Mouse (Mus musculus) layer of hippocampus, postnatal 14 days (tissue): ENCODE data around the gene Lhx6. TPM values are rescaled to one million over a fixed set of nuclear protein-coding genes. Genes with fewer than 3 reads are reported as not detected.
"Not testable (repeated sequence)": the region's sequence is repeated elsewhere in the genome, so short reads cannot be mapped to it uniquely, and the experiment has no call there.

Experiments
- DNase-seq, 2 experiments: peaks; one replicate each; pipeline ENCODE4 v3.0.0; 2021 to 2022; ENCODE audit warnings: low spot score in 2 of 2, mixed read lengths in 1 of 2
- long read RNA-seq, 2 experiments: library from polyadenylated mRNA; stranded (forward); transcript quantifications; one replicate each; pipeline ENCODE4 v2.0.0; 2021
- total RNA-seq, 2 experiments: library from RNA; stranded (reverse); gene quantifications; 2 replicates each; pipeline ENCODE4 v1.2.3; 2021

Lhx6 gene
- total RNA-seq, result 10 to 100 TPM; 17.5 to 19.7 TPM
- long read RNA-seq, experiment 1, partial matches to known transcripts, result 8 of 15 reads
- long read RNA-seq, experiment 1, other reads (novel, unspliced or antisense), result 4 of 15 reads
- long read RNA-seq, experiment 2, partial matches to known transcripts, result 12 of 36 reads
- long read RNA-seq, experiment 2, other reads (novel, unspliced or antisense), result 19 of 36 reads

DNA sequence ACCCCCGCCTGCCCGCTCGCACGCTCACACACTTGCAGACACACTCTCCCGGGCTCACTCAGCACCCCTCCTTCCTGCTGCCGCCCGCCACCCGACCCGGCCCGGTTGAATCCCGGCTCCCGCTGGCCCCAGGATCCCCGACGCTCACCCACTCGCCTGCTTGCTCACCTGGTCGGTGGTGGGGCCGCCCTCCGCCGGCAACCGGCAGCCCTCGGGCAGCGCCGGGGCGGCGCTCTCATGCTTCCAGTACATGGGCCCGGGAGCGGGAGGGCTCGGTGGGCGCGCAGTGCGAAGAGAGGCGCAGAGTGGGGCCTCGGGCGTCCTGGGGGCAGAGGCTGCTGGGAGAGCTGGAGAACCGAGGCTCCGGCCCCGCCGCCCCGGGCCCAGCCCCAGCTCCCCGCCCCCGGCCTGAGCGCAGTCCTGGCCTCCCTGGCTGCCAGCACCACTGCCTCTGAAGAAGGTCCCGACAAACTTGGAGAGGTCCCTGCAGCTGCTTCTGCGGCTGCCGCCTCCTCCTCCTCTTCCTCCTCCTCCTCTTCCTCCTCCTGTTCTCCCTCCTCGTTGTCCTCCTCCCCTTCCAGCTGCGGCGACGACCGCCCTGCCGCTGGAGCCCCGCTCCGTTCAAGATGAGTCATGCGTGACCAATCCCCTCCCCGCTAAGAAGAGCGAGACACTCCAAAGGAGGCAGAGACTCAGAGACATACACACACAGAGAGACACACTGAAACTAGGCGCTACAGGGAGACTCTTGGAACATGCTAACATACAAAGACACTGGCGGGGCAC lies at the start of gene Lhx6:
Lhx6 (minus strand) TSS at position 453 of the 786 bp plus-strand sequence.
- no peak for DNase-seq

DNA sequence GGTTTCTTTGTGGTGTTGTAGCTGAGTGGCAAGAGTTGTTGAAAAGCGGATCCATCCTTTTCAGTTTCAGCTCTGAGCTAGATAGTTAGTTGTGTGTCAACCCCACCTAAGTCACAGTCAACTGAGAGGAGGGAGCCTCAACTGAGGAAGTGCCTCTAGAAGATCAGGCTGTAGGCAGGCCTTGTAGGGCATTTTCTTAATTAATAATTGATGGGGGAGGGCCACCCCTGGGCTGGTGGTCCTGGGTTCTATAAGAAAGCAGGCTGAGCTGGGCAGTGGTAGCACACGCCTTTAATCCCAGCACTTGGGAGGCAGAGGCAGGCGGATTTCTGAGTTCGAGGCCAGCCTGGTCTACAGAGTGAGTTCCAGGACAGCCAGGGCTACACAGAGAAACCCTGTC lies 47.2 kb upstream of the Lhx6 start:
- DNase-seq, result not testable (repeated sequence)

DNA sequence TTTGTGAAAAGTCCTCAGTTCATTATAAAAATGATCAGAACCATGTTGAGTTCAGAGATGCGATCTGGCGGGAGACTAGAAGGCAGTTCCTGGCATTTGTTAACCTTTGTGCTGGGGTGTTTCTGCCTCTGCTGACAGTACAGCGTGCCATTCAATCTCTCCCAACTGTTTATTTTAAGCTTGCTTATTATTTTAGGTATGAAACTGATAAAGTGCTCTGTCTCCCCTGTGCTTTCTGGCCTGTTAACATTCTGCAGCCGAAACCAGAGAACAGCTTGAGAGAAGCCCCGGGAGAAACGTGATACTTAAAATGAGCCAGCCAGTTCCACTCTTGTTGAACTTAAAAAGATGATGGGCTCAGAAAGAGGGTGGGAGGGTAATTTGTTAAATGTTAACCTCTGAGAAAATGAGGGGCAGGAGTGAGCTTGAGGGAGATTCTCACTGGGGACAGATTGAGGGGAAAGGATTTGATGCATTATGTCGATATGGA lies 43.7 kb upstream of the Lhx6 start:
- no peak for DNase-seq

DNA sequence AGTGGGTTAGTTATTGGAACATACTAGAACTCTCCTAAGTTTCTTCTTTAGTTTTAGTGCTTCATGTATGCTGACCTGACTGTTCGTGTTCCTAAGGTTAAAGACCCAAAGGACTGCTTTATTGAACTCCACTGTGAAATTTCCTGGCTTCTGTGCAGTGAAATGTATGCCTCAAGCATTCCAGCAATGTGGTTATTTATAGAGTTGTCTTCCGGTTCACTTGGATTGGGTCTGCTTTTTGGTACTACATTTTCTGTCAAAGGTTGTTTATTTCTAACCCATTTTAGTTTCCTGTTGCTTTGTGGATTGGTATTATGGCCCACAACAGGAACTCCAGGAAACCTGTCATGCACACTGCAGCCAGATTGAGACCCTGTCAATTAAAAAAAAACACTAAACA lies 33.9 kb upstream of the Lhx6 start:
- no peak for DNase-seq

DNA sequence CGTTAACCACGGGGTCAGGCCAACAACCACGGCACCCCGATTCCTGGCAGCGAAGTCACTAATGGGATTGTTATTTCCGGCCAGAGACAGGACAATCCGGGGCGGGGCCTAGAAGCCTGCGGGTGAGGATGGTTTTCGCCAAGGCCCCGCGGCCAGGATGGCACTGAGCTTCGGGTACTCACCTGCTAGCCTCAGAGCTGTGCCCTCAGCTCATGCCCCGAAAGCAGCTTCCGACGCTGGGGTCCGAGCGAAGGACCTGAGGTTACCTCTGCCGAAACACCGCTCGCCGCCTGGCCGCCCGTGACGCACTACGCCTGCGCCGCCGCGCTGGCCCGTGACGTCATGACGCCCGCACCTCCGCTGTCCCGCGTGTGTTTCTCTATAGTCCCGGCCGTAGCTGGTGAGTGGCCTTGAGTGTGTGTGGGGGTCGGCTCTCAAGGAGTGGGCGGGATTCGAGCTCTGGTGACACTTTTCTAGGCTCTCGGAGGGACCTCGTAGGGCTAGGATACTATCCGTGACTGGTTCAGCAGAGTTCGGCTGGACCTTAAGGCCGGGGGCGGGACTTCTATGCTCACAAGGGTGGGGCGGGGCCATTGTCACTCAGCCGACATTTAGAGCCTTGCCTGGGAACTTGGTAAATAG lies 31.2 kb upstream of the Lhx6 start, which contains the start of the genes Mrrf and Rbm18:
Mrrf (plus strand) TSS at position 90 of the 642 bp plus-strand sequence.
Rbm18 (minus strand) TSS at position 474 of the 642 bp plus-strand sequence.
- peak; percentile 92 to 97 for DNase-seq

DNA sequence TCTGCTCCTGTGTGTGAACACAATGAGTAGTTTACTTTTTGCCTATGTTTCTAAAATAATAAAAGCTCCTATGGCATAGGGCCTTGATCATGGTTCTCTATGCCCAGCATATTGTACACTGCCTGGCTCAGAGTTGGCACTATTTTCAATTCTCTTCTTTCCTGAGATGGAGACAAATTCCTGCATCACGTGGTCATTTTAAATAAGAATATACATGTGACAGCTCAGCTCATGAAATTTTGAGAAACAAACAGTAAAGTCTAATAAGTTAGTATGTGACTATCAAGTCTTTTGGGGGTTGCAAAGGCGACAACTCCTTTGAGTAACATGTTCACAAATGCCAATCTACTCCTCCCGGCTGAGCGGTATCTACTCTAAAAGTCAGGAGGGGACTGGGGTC lies 30.7 kb upstream of the Lhx6 start:
- no peak for DNase-seq

DNA sequence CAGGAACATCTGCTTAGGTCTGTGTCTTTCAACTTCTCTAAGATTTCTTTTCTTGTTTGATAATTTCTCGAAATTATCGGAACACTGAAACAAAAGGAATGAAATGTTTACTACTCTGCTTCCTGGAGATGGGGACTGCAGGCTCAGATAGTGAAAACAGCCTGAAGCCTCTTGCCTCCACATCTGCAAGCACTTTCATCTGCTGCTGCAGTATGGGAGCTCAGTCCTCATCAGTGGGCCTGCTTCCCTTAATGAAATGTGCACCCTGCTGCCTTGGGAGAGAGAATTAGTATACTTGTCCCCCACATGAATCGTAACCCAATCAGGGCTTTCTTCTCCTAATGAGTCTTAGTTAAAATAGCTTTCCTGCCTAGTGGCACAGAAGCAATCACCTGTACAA lies 23.8 kb upstream of the Lhx6 start:
- no peak for DNase-seq

DNA sequence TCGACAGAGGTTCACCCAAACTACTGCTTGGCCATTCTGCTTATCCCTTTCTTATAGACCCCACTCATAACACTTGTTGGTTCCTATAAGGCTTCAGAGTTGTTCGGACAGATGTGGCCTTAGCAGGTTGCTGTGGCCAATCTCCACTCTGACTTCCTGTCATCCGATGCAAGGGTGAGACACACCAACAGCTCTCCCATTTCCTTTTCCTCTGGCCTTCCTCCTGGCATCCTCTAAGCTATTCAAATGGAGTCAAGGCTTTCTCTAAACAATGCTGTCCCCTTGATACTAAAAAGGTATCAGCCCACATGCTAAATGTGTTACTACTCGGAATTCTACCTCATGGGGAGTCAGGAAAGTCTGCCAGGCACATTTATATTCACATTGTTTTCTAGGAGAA lies 22.8 kb upstream of the Lhx6 start:
- no peak for DNase-seq

DNA sequence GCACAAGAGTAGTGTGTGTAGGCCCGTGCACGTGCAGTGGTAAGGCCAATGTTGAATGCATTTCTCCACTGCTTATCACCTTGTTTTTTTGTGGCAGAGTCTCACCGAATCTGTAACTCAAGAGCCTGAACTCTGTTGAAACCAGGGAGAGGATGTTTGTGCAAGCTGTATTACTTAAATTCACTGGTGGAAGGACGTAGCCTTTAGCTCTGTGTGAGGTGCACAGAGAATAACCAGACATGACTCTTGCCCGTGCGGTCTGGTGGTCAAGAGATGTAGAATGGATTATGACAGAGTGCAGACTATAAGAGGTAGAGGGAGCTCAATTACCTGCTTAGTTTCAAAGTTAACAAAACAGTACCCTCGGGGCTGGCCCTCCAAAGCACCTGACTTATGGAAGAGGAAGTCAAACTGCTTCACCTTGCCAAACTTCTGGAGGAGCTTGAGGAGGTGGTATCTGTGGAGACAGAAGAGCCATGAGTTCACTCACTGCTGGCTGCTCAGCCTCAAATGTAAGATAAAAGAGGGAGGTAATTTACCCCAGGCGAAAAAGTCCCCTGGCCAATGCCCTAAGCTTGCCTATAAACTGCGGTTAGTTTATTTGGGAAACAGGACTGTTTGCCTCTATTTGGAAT lies 21.7 kb upstream of the Lhx6 start:
- no peak for DNase-seq

DNA sequence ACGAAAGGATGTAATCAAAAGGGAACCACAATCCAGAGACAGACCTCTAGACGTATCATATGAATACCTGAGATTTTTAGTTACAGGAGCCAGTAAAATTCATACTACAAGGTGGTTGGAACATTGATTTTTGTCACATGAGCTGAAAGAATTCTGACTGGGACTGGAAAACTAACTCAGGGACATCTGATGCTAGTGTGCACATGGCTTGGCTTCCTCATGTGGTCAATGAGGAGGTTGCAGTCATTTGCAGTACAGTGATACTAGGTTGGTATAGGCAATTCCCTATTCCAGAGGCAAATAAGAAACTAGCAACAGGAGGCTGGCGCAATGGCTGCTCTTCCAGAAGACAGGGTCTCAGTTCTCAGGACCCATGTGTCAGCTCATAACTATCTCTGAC lies 7.4 kb upstream of the Lhx6 start:
- DNase-seq, result no peak

DNA sequence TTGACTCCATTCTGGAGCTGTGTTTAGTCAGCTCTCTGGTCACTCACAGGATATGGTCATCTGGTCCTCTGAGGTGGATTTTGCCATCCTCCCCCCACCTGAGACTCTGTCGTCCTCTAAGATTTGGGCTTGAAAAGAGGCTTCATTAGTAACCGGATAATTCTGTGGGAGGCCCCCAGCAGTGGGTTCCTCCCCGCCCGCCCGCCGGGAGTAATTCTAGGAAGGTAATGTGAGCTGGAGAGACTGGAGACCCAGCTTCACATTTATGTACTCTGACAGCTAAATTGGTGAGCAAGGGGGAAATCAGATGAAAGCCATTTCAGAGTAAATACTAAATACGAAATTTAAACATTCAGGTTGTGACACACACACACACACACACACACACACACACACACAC lies 3.4 kb upstream of the Lhx6 start:
- no peak for DNase-seq

DNA sequence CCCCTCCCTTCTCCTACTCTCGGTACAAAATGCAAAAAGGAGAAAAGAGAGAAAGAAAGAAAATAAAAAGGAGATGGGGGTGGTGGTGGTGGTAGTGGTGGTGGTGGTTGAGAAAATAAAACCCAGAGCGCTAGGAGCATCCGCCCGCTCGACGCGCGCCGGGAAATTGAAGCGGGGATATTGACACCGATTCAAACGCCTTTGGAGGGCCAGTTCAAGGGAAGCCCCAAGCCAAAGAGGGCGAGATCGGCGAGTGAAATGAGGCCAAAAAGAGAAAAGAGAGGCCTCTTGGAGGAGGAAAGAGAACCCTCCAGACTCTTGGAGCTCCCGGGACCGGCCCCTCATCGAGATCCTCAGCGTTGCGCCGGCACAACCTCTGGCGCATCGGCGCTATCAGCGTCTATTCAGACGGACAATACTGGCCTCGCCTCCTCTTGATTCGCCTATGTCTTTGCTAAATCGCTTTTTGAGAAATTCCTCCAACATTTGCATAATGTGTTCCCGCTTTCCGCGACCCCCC lies 712 bp downstream of the Lhx6 start:
- DNase-seq, result no peak

DNA sequence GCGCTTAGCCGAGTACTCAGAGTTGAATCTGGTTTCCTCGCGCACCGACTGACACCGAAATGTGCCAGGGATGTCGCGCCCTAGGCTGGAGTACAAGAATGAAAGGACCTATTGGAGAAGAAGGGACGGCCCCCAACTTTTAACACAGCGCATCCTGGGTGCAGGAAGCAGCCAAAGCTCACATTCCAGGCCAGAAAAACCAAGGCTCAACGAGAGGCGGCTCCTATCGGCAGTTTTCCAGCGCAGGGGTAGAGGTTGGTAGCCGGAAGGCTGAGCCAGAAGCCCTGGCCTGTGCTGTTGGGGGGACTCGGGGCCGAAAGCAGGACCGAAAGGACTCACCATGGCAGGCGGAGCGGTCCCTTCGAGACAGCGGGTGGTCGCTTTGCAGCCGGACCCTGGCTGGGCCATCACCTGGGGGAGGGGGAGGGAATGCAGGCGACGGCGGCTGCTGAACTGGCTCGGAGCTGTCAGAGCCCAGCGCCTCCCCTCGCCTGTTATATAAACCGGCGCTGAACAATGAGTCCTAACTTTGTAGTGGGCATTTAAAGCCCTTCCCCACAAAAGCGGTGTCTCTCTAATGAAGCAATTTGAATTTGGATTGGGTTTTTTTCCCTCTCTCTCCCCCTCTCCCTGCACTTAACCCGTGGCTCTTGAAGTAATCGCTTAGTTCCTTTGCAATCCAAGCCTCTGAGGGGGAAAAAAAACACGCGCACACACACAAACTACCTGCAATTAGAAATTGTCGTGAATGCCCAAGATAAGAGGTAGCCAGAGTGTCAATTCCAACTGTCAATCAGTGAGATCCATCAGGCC lies 1.4 kb downstream of the Lhx6 start:
- no peak for DNase-seq

DNA sequence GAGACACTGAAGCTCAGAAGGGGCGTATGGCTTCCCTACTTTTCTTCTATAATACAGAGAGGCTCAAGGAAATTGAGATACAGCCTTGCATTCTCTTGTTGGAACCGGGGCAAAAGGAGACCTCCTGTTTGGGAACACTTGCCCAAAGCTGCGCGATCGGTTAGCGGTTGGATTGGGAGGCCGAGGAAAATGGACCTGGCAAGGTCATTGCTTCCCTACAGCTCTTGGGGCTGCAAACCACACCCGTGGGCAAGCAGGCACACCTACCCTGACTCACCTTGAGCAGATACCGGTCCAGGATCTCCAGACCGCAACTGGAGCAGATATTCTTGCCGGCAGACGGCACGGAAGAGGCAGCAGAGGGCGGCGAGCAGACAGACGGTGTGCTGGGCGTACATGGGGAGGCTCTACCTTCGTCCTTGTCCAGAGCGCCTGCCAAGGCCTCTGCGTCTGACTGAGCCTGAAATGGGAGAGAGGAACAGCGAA lies 2.1 kb downstream of the Lhx6 start:
- DNase-seq, result no peak

DNA sequence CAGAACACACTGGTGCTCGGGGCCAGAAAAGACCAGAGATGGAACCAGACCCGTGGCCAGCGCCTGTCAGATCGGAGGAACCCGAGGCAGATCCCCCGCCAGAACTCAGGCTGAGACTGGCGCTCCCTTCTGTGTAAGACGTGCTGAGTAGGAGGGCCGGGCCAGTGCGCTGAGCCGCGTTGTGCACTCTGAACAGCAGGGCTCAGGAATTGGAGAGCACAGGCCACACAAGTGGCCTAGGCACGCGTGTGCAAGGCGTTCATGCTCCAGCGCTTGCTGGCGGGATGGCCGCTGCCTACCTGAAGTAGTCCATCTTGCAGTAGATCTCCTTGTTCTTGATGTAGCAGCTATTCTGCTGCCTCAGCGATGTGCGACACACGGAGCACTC lies 2.7 kb downstream of the Lhx6 start:
- DNase-seq, result no peak

DNA sequence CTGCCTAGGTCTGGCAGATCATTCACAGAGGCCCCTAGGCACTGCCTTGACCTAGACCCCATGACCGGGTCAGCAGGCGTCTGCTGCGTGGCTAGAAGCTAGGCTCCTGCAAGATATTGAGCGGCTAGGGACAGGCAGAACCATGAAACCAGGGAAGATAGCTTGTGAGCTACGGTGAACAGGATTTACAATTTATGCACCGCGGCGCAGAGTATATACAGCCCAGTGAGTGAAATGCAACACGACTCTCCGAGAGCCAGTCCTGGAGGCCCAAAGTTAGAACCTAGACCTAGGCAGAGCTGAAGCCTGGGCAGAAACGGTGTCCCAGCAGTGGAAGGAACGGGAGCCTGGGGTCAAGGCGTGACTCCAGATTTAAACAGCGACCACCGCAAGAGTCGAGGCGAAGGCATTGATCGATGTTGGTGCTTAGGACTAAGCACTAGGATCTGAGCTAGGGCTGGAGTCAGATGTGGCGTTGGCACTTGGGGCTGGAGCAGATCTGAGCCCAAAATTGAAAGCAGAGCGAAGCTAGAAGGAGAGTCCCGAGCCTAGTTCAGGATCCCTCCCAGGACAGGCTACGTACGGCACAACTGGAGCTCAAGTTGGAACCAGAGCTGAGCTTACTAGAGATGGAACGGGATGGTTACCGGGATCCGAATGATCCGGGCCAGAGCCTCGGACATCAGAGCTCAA lies 3.2 kb downstream of the Lhx6 start:
- no peak for DNase-seq

DNA sequence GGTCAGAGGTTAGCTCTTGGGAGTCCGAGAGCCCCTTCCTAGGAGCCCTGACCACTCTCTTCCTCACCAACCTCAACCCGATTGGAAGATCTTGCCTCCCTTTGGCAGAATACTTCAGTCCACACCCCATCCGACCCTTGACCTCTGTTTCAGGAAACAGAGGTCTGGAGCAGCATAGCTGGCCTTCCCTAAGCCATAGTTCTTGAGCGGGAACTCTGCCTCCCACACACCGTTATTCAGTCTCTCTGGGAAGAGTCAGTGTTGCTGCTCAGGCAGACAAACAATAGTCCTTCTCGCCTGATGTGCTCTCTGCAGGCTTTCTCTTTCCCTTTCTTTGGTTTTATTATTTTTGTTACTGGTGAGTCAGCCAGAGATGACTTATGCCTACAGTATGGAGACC lies 5.5 kb downstream of the Lhx6 start:
- DNase-seq, result no peak

DNA sequence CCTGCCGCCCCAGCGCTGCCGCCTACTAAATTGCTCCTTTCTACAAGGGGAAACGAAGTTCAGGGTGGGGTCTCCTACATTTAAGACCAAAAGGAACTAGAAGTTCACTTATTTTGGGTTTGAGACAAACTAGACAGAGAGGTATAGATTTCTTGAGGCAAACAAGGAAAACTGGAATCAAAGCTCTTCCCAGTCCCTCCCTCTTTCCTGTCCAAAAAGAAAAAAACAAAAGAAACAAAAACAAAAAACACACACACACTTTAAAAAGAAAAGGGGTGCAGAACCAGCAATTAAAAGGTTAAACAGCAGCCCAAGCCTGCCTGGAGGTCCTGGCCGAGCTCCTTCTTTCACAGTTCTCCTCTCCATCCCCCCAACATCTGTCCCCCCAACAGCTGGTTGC lies 7.2 kb downstream of the Lhx6 start:
- DNase-seq, result no peak

DNA sequence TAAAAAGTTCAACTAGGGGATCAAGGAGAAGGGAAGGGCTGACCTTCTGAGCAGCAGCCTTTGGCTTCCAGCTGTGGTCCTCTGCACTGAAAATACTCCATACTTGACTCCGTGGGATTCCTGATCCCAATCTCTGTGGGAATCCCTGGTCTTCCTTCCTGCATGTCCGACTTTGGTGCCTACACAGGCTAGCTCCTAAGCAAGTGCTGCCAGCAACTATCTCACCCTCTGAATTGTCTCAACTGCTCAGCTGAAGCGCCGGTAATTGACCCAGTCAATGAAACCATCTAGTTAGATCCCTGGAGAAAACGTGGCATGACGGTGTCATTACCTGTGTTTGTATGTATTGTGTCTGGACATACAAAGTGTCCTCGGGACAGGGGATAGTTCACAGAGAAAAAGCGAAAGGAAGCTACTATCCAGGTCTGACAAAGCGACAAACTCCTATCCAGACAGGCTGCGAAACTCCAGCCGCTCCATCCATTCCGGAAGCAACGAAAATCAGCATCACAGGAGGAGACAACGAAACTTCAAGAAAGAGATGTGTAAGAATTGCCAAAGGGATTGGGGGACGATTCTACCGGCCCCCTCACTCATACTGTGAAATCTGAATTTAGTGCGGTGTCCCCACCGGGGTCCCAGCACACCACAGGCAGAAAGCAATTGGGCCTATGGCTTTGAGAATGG lies 7.9 kb downstream of the Lhx6 start:
- no peak for DNase-seq
